Mouse (Mus musculus): Measurements from ENCODE around the gene Prdm11. TPM values are rescaled to one million over a fixed set of nuclear protein-coding genes. Genes with fewer than 3 reads are reported as not detected.
A peak's percentile ranks its signal among the peaks of the same experiment; 100 is the strongest.

The Prdm11 gene
- polyA plus RNA-seq, 1 experiment = 11.8 TPM

- TF ChIP-seq CTCF (IDR thresholded peaks at IDR 0.05; ENCODE audit: borderline replicate concordance, extremely low read depth, insufficient read depth, insufficient read length) (no peak), POLR2A (IDR thresholded peaks at IDR 0.05; ENCODE audit: borderline replicate concordance, extremely low read depth, insufficient read depth, insufficient read length, poor library complexity, severe bottlenecking) (no peak)
These were observed 2.4 kb downstream of the Prdm11 start for GRCm38 (mm10) chr2:93043449-93044157.

GRCm38 (mm10) chr2:93041470-93041869, 4.5 kb downstream of the Prdm11 start:
- no peak for TF ChIP-seq CTCF (IDR thresholded peaks at IDR 0.05; ENCODE audit: borderline replicate concordance, extremely low read depth, insufficient read depth, insufficient read length)
- TF ChIP-seq POLR2A (IDR thresholded peaks at IDR 0.05; ENCODE audit: borderline replicate concordance, extremely low read depth, insufficient read depth, insufficient read length, poor library complexity, severe bottlenecking) = no peak
- DNase-seq (ENCODE audit: low read depth) = peak; percentile 22

More at GRCm38 (mm10) chr2:93043449-93044157, 2.4 kb downstream of the Prdm11 start:
- no peak for DNase-seq (ENCODE audit: low read depth)

GRCm38 (mm10) chr2:93040841-93041240, 5.1 kb downstream of the Prdm11 start:
- no peak for DNase-seq (ENCODE audit: low read depth)
- TF ChIP-seq CTCF (IDR thresholded peaks at IDR 0.05; ENCODE audit: borderline replicate concordance, extremely low read depth, insufficient read depth, insufficient read length) (no peak), POLR2A (IDR thresholded peaks at IDR 0.05; ENCODE audit: borderline replicate concordance, extremely low read depth, insufficient read depth, insufficient read length, poor library complexity, severe bottlenecking) (no peak)

- no peak for TF ChIP-seq CTCF (IDR thresholded peaks at IDR 0.05; ENCODE audit: borderline replicate concordance, extremely low read depth, insufficient read depth, insufficient read length)
- no peak for TF ChIP-seq POLR2A (IDR thresholded peaks at IDR 0.05; ENCODE audit: borderline replicate concordance, extremely low read depth, insufficient read depth, insufficient read length, poor library complexity, severe bottlenecking)
- DNase-seq (ENCODE audit: low read depth) = no peak
These were observed 6.3 kb downstream of the Prdm11 start for GRCm38 (mm10) chr2:93039706-93040105.

DNA sequence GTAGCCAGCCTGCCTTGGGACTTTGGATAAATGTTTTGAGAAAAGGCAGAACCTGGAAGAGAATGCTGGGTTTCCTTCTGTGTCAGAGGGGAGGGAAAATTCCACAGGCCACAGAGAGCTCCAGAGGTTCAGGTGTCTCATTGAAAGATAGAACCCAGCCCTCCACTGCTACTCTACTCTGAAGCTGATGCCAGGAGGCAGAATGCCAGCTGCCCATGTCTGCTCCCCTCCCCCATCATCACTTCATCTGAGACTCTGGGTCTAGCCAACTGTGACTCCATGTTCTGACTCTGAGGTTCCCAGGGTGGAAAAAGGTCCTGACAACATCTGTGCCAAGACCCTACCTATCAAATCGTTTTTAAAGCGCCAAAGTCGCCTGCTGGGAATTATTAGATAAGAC, 6.9 kb downstream of the Prdm11 start:
- DNase-seq (ENCODE audit: low read depth) = peak; percentile 41
- TF ChIP-seq POLR2A (IDR thresholded peaks at IDR 0.05; ENCODE audit: borderline replicate concordance, extremely low read depth, insufficient read depth, insufficient read length, poor library complexity, severe bottlenecking) = no peak
- no peak for TF ChIP-seq CTCF (IDR thresholded peaks at IDR 0.05; ENCODE audit: borderline replicate concordance, extremely low read depth, insufficient read depth, insufficient read length)

DNA sequence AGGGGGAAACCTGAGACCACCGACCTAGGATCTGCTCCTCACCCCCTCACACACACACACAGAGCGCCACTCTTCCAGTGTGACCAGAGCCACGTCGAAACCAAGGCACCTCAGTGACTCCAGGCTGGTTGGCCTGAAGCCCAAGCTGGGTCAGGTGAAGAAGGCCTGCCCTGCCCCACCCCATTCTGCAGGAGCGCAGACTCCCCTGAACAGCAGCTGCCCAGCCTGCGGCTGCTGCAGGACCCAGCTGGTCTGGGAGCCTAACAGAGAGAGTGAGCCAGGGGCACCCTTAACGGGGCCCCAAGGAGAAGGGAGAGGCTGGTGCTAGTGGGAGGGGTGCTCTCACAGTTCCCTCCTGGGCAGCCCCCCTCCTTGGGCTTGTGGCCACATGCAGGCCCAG, 10.3 kb downstream of the Prdm11 start:
- DNase-seq (ENCODE audit: low read depth) = no peak
- TF ChIP-seq CTCF (IDR thresholded peaks at IDR 0.05; ENCODE audit: borderline replicate concordance, extremely low read depth, insufficient read depth, insufficient read length) (no peak), POLR2A (IDR thresholded peaks at IDR 0.05; ENCODE audit: borderline replicate concordance, extremely low read depth, insufficient read depth, insufficient read length, poor library complexity, severe bottlenecking) (no peak)

GRCm38 (mm10) chr2:93032651-93033050, 13.3 kb downstream of the Prdm11 start:
- no peak for DNase-seq (ENCODE audit: low read depth)
- TF ChIP-seq CTCF (IDR thresholded peaks at IDR 0.05; ENCODE audit: borderline replicate concordance, extremely low read depth, insufficient read depth, insufficient read length) = no peak
- no peak for TF ChIP-seq POLR2A (IDR thresholded peaks at IDR 0.05; ENCODE audit: borderline replicate concordance, extremely low read depth, insufficient read depth, insufficient read length, poor library complexity, severe bottlenecking)

- TF ChIP-seq CTCF (IDR thresholded peaks at IDR 0.05; ENCODE audit: borderline replicate concordance, extremely low read depth, insufficient read depth, insufficient read length) (no peak), POLR2A (IDR thresholded peaks at IDR 0.05; ENCODE audit: borderline replicate concordance, extremely low read depth, insufficient read depth, insufficient read length, poor library complexity, severe bottlenecking) (no peak)
- DNase-seq (ENCODE audit: low read depth) = no peak
These were observed 13.9 kb downstream of the Prdm11 start for GRCm38 (mm10) chr2:93032049-93032448.

GRCm38 (mm10) chr2:93031021-93031420, 14.9 kb downstream of the Prdm11 start:
- TF ChIP-seq POLR2A (IDR thresholded peaks at IDR 0.05; ENCODE audit: borderline replicate concordance, extremely low read depth, insufficient read depth, insufficient read length, poor library complexity, severe bottlenecking) (no peak), CTCF (IDR thresholded peaks at IDR 0.05; ENCODE audit: borderline replicate concordance, extremely low read depth, insufficient read depth, insufficient read length) (no peak)
- DNase-seq (ENCODE audit: low read depth) = no peak

GRCm38 (mm10) chr2:93030101-93030500, 15.9 kb downstream of the Prdm11 start:
- DNase-seq (ENCODE audit: low read depth) = peak; percentile 41

GRCm38 (mm10) chr2:93029267-93030060, 16.5 kb downstream of the Prdm11 start:
- TF ChIP-seq CTCF (IDR thresholded peaks at IDR 0.05; ENCODE audit: borderline replicate concordance, extremely low read depth, insufficient read depth, insufficient read length) = no peak
- no peak for TF ChIP-seq POLR2A (IDR thresholded peaks at IDR 0.05; ENCODE audit: borderline replicate concordance, extremely low read depth, insufficient read depth, insufficient read length, poor library complexity, severe bottlenecking)
- no peak for DNase-seq (ENCODE audit: low read depth)

More at GRCm38 (mm10) chr2:93030101-93030500, 15.9 kb downstream of the Prdm11 start:
- TF ChIP-seq CTCF (IDR thresholded peaks at IDR 0.05; ENCODE audit: borderline replicate concordance, extremely low read depth, insufficient read depth, insufficient read length) (no peak), POLR2A (IDR thresholded peaks at IDR 0.05; ENCODE audit: borderline replicate concordance, extremely low read depth, insufficient read depth, insufficient read length, poor library complexity, severe bottlenecking) (no peak)

Measured in brain, embryonic 14.5 days (tissue).